Comparison of ENCODE assay signal across 30 mouse cellular contexts in genomic region chr1:184972214-184972776, GRCm38 (mm10). TPM values are rescaled to one million over a fixed set of nuclear protein-coding genes. Genes with fewer than 3 reads are reported as not detected.
DNase-seq lines count a peak whose midpoint lies in the region; ATAC-seq lines count a peak whose summit lies in the region.
"Had no signal": no experiment of that assay in that cellular context is flagged by ENCODE, and none has a peak within 500 bp of the region (broad histone marks: within the 10 kb centered on the region; RNA-seq: fewer than 3 reads in every experiment).

No protein-coding gene starts in this region.

- H3K9ac ChIP-seq in embryonic facial prominence, embryonic 12.5 days, result no peak overlapping the region
- no peak overlapping the region for H3K9ac ChIP-seq in hindbrain, embryonic 13.5 days
- H3K9ac ChIP-seq in hindbrain, embryonic 16.5 days (ENCODE audit: low read depth, low read length), result no peak overlapping the region
- H3K9ac ChIP-seq in midbrain, embryonic 12.5 days (replicated peaks), result no peak overlapping the region
- H3K9ac ChIP-seq in midbrain, embryonic 14.5 days (replicated peaks; ENCODE audit: low read length), result no peak overlapping the region
- no peak overlapping the region for H3K9ac ChIP-seq in neural tube, embryonic 15.5 days (replicated peaks)
- H3K9ac ChIP-seq: forebrain, embryonic 15.5 days; heart, embryonic 13.5 days; limb, embryonic 12.5 days; liver, embryonic 15.5 days; lung, embryonic 14.5 days; midbrain, embryonic 15.5 days had no signal

- no peak for DNase-seq in embryonic facial prominence, embryonic 10.5 days (ENCODE audit: low spot score)
- DNase-seq in midbrain, embryonic 14.5 days, result no peak
- no peak for DNase-seq in adrenal gland, adult 8-10 months
- DNase-seq: adrenal gland, postnatal 36 days; cerebellum, adult 18-20 months; cerebellum, postnatal 10 days; gastrocnemius, adult 2 months; gastrocnemius, postnatal 36 days; kidney, adult 9 months; kidney, postnatal 25 days; lung, embryonic 14.5 days; lung, postnatal 36 days; thymus, postnatal 4 days had no signal

- H3K4me3 ChIP-seq in embryonic facial prominence, embryonic 12.5 days, result no peak overlapping the region
- no peak overlapping the region for H3K4me3 ChIP-seq in embryonic facial prominence, embryonic 10.5 days
- no peak overlapping the region for H3K4me3 ChIP-seq in hindbrain, embryonic 13.5 days
- H3K4me3 ChIP-seq in hindbrain, embryonic 16.5 days (ENCODE audit: low read length), result no peak overlapping the region
- H3K4me3 ChIP-seq in midbrain, embryonic 12.5 days, result no peak overlapping the region
- no peak overlapping the region for H3K4me3 ChIP-seq in midbrain, embryonic 14.5 days (replicated peaks; ENCODE audit: low read depth, low read length)
- H3K4me3 ChIP-seq in neural tube, embryonic 15.5 days (replicated peaks), result no peak overlapping the region
- H3K4me3 ChIP-seq: forebrain, embryonic 15.5 days; gastrocnemius, adult 2 months; heart, embryonic 13.5 days; limb, embryonic 12.5 days; liver, embryonic 15.5 days; midbrain, embryonic 15.5 days had no signal

- no peaks in the 10 kb centered on the region for H3K9me3 ChIP-seq in embryonic facial prominence, embryonic 12.5 days
- H3K9me3 ChIP-seq in embryonic facial prominence, embryonic 10.5 days, result no peaks in the 10 kb centered on the region
- H3K9me3 ChIP-seq in hindbrain, embryonic 13.5 days, result no peaks in the 10 kb centered on the region
- H3K9me3 ChIP-seq in hindbrain, embryonic 16.5 days (ENCODE audit: control insufficient read depth, low read length), result no peaks in the 10 kb centered on the region
- H3K9me3 ChIP-seq in midbrain, embryonic 12.5 days, result no peaks in the 10 kb centered on the region
- H3K9me3 ChIP-seq in midbrain, embryonic 14.5 days (ENCODE audit: control insufficient read depth, low read length), result no peaks in the 10 kb centered on the region
- H3K9me3 ChIP-seq in neural tube, embryonic 15.5 days (replicated peaks), result no peaks in the 10 kb centered on the region
- H3K9me3 ChIP-seq: forebrain, embryonic 15.5 days; heart, embryonic 13.5 days; limb, embryonic 12.5 days; liver, embryonic 15.5 days; midbrain, embryonic 15.5 days had no signal

- H3K4me1 ChIP-seq in embryonic facial prominence, embryonic 12.5 days, result no peaks in the 10 kb centered on the region
- 0 out of 2 replicates have a peak, but pooled peaks cover 3% of the 10 kb centered on the region for H3K4me1 ChIP-seq in embryonic facial prominence, embryonic 10.5 days
- H3K4me1 ChIP-seq in hindbrain, embryonic 13.5 days (replicated peaks), result peaks cover 35% of the 10 kb centered on the region
- H3K4me1 ChIP-seq in hindbrain, embryonic 16.5 days (ENCODE audit: control insufficient read depth, insufficient read depth, low read depth, low read length), result peaks cover 7% of the 10 kb centered on the region; the same call in 1 of the 2 replicates
- peaks cover 8% of the 10 kb centered on the region for H3K4me1 ChIP-seq in midbrain, embryonic 12.5 days
- peaks cover 5% of the 10 kb centered on the region; the same call in 1 of the 2 replicates for H3K4me1 ChIP-seq in midbrain, embryonic 14.5 days (ENCODE audit: control insufficient read depth, insufficient read depth, low read length)
- peaks cover 26% of the 10 kb centered on the region for H3K4me1 ChIP-seq in neural tube, embryonic 15.5 days
- H3K4me1 ChIP-seq: limb, embryonic 12.5 days; liver, embryonic 15.5 days had no signal

- no peaks in the 10 kb centered on the region for H3K27me3 ChIP-seq in embryonic facial prominence, embryonic 12.5 days
- H3K27me3 ChIP-seq in embryonic facial prominence, embryonic 10.5 days (replicated peaks; ENCODE audit: low read depth, poor library complexity, severe bottlenecking), result no peaks in the 10 kb centered on the region
- H3K27me3 ChIP-seq in hindbrain, embryonic 13.5 days, result no peaks in the 10 kb centered on the region
- no peaks in the 10 kb centered on the region for H3K27me3 ChIP-seq in hindbrain, embryonic 16.5 days (replicated peaks; ENCODE audit: control insufficient read depth, insufficient read depth, low read length)
- H3K27me3 ChIP-seq in midbrain, embryonic 12.5 days, result no peaks in the 10 kb centered on the region
- no peaks in the 10 kb centered on the region for H3K27me3 ChIP-seq in midbrain, embryonic 14.5 days (ENCODE audit: control insufficient read depth, insufficient read depth, low read length)
- H3K27me3 ChIP-seq in neural tube, embryonic 15.5 days (replicated peaks), result no peaks in the 10 kb centered on the region
- H3K27me3 ChIP-seq: CH12.LX; forebrain, embryonic 15.5 days; heart, embryonic 13.5 days; limb, embryonic 12.5 days; liver, embryonic 15.5 days; midbrain, embryonic 15.5 days; Patski had no signal

- 0 out of 2 replicates have a peak overlapping the region, but pooled peaks have one; percentile 9 for H3K27ac ChIP-seq in embryonic facial prominence, embryonic 12.5 days
- no peak overlapping the region for H3K27ac ChIP-seq in embryonic facial prominence, embryonic 10.5 days (replicated peaks)
- peak overlapping the region; percentile 55; the same call in 1 of the 2 replicates for H3K27ac ChIP-seq in hindbrain, embryonic 13.5 days
- no peak overlapping the region for H3K27ac ChIP-seq in hindbrain, embryonic 16.5 days (ENCODE audit: low read depth, low read length)
- H3K27ac ChIP-seq in midbrain, embryonic 12.5 days (replicated peaks), result no peak overlapping the region
- H3K27ac ChIP-seq in midbrain, embryonic 14.5 days (replicated peaks; ENCODE audit: low read depth, low read length), result no peak overlapping the region
- 0 out of 2 replicates have a peak overlapping the region, but pooled peaks have one; percentile 5 for H3K27ac ChIP-seq in neural tube, embryonic 15.5 days (replicated peaks)
- H3K27ac ChIP-seq: forebrain, embryonic 15.5 days; gastrocnemius, adult 2 months; heart, embryonic 13.5 days; limb, embryonic 12.5 days; liver, embryonic 15.5 days; midbrain, embryonic 15.5 days had no signal

- H3K36me3 ChIP-seq in embryonic facial prominence, embryonic 12.5 days, result no peaks in the 10 kb centered on the region
- H3K36me3 ChIP-seq in embryonic facial prominence, embryonic 10.5 days (replicated peaks), result no peaks in the 10 kb centered on the region
- H3K36me3 ChIP-seq in hindbrain, embryonic 13.5 days, result no peaks in the 10 kb centered on the region
- H3K36me3 ChIP-seq in hindbrain, embryonic 16.5 days (ENCODE audit: control insufficient read depth, insufficient read depth, low read length), result no peaks in the 10 kb centered on the region
- H3K36me3 ChIP-seq in midbrain, embryonic 12.5 days, result no peaks in the 10 kb centered on the region
- H3K36me3 ChIP-seq in midbrain, embryonic 14.5 days (ENCODE audit: control insufficient read depth, insufficient read depth, low read length), result no peaks in the 10 kb centered on the region
- no peaks in the 10 kb centered on the region for H3K36me3 ChIP-seq in neural tube, embryonic 15.5 days
- H3K36me3 ChIP-seq: forebrain, embryonic 15.5 days; heart, embryonic 13.5 days; limb, embryonic 12.5 days; liver, embryonic 15.5 days; midbrain, embryonic 15.5 days had no signal

- ATAC-seq in embryonic facial prominence, embryonic 12.5 days (ENCODE audit: insufficient number of reproducible peaks, insufficient read depth, low FRiP score, low TSS enrichment), result no peak
- no peak for ATAC-seq in hindbrain, embryonic 13.5 days (ENCODE audit: low FRiP score)
- ATAC-seq in hindbrain, embryonic 16.5 days, result no peak
- no peak for ATAC-seq in midbrain, embryonic 12.5 days (ENCODE audit: low FRiP score, low read depth)
- ATAC-seq in midbrain, embryonic 14.5 days (ENCODE audit: low FRiP score, low TSS enrichment), result no peak
- ATAC-seq in neural tube, embryonic 15.5 days (ENCODE audit: low FRiP score), result no peak
- ATAC-seq: forebrain, embryonic 15.5 days; inflammation-experienced regulatory T-cells, adult 6 months; midbrain, embryonic 15.5 days; Patski had no signal

- H3K4me2 ChIP-seq in embryonic facial prominence, embryonic 12.5 days (replicated peaks), result no peak overlapping the region
- no peak overlapping the region for H3K4me2 ChIP-seq in hindbrain, embryonic 13.5 days
- H3K4me2 ChIP-seq in hindbrain, embryonic 16.5 days (ENCODE audit: low read length), result no peak overlapping the region
- H3K4me2 ChIP-seq in midbrain, embryonic 12.5 days (replicated peaks), result 0 out of 2 replicates have a peak overlapping the region, but pooled peaks have one; percentile 4
- H3K4me2 ChIP-seq in midbrain, embryonic 14.5 days (ENCODE audit: low read length), result no peak overlapping the region
- H3K4me2 ChIP-seq in neural tube, embryonic 15.5 days, result no peak overlapping the region
- H3K4me2 ChIP-seq: forebrain, embryonic 15.5 days; heart, embryonic 13.5 days; limb, embryonic 12.5 days; liver, embryonic 15.5 days; lung, embryonic 14.5 days; midbrain, embryonic 15.5 days had no signal

- 68% methylated on average over 8 of the region's 8 CpGs for WGBS in embryonic facial prominence, embryonic 12.5 days
- 59% methylated on average over 8 of the region's 8 CpGs for WGBS in embryonic facial prominence, embryonic 10.5 days
- 27% methylated on average over 8 of the region's 8 CpGs for WGBS in hindbrain, embryonic 13.5 days
- 22% methylated on average over 8 of the region's 8 CpGs for WGBS in hindbrain, embryonic 16.5 days
- WGBS in midbrain, embryonic 12.5 days, result 36% methylated on average over 8 of the region's 8 CpGs
- WGBS in midbrain, embryonic 14.5 days, result 21% methylated on average over 8 of the region's 8 CpGs
- WGBS in neural tube, embryonic 15.5 days, result 24% methylated on average over 8 of the region's 8 CpGs

RNA-seq across cellular contexts. Expression of gene Mark1, which starts 27.1 kb away (rescaled TPM):
- polyA plus RNA-seq in embryonic facial prominence, embryonic 12.5 days (2016; fragmentation: Nextera tagmentation; extraction: Ambion mirVana), result 4.6 and 5.2 TPM in 2 replicates
- 3.0 and 3.1 TPM in 2 replicates for polyA plus RNA-seq in embryonic facial prominence, embryonic 10.5 days (2016; fragmentation: Nextera tagmentation; extraction: Ambion mirVana)
- 12.7 and 13.3 TPM in 2 replicates for polyA plus RNA-seq in hindbrain, embryonic 13.5 days (2015; fragmentation: Nextera tagmentation; extraction: Ambion mirVana)
- polyA plus RNA-seq in hindbrain, embryonic 16.5 days (2015; fragmentation: Nextera tagmentation; extraction: Ambion mirVana), result 11.5 and 11.8 TPM in 2 replicates
- polyA plus RNA-seq in midbrain, embryonic 12.5 days (2016; fragmentation: Nextera tagmentation; extraction: Ambion mirVana), result 7.4 and 7.9 TPM in 2 replicates
- polyA plus RNA-seq in midbrain, embryonic 14.5 days (2014; fragmentation: Nextera tagmentation; extraction: Ambion mirVana), result 14.6 and 20.9 TPM in 2 replicates
- polyA plus RNA-seq in neural tube, embryonic 15.5 days (2015; fragmentation: Nextera tagmentation; extraction: Ambion mirVana), result 11.0 and 13.5 TPM in 2 replicates
- 10 to 100 TPM in 1 of 4 experiments, 1 to 10 TPM in 3; 5.2 to 10.7 (median 8.5) TPM for total RNA-seq in adrenal gland, adult 8-10 months (2022)
- total RNA-seq: CH12.LX; common myeloid progenitor, adult 5-6 weeks; hematopoietic stem cell, adult 5-6 weeks; MEL had no signal
- polyA plus RNA-seq: C2C12; inflammation-experienced regulatory T-cells, adult 6 months had no signal

Comparison
In these comparisons a context has a peak if more than half of its experiments do, and no peak if none do; other contexts are left out.
1. H3K27ac ChIP-seq: peak in embryonic facial prominence, embryonic 12.5 days (single experiment), hindbrain, embryonic 13.5 days (single experiment) and neural tube, embryonic 15.5 days (single experiment); none in embryonic facial prominence, embryonic 10.5 days (single experiment), hindbrain, embryonic 16.5 days (single experiment), midbrain, embryonic 12.5 days (single experiment) and midbrain, embryonic 14.5 days (single experiment).